Mouse (Mus musculus) cerebellum, adult 9-11 months (tissue): ENCODE measurements at regions not wholly inside any gene's neighbourhood (a gene's known extent, or its start where the extent isn't known, plus 50 kb on each side); places are given as distances from the start of the nearest gene placed in this dataset.

Experiments used
- DNase-seq: peaks from one replicate; pipeline ENCODE4 v3.0.0; 2022

- DNase-seq, result no peak
These were observed 99.2 kb upstream of the Lgalsl start for GRCm38 (mm10) chr11:20930045-20930444.

GRCm38 (mm10) chr11:20930573-20930972, 99.7 kb upstream of the Lgalsl start:
- DNase-seq, result no peak

GRCm38 (mm10) chr11:20934191-20935062, 103.6 kb upstream of the Lgalsl start:
- no peak for DNase-seq

- no peak for DNase-seq
These were observed 104.2 kb upstream of the Lgalsl start for GRCm38 (mm10) chr11:20935063-20935370.

- DNase-seq, result no peak
These were observed 105.1 kb upstream of the Lgalsl start for GRCm38 (mm10) chr11:20935910-20936309.

GRCm38 (mm10) chr11:20936996-20937395, 106.1 kb upstream of the Lgalsl start:
- DNase-seq, result no peak

- DNase-seq, result no peak
These were observed 107.1 kb upstream of the Lgalsl start for GRCm38 (mm10) chr11:20937942-20938341.

- no peak for DNase-seq
These were observed 108.8 kb upstream of the Lgalsl start for GRCm38 (mm10) chr11:20939644-20940043.

GRCm38 (mm10) chr11:20941546-20941945, 110.7 kb upstream of the Lgalsl start:
- peak; percentile 9 for DNase-seq

GRCm38 (mm10) chr11:20955561-20955960, 124.7 kb upstream of the Lgalsl start:
- DNase-seq, result no peak

- no peak for DNase-seq
These were observed 126.9 kb upstream of the Lgalsl start for GRCm38 (mm10) chr11:20957766-20958165.

GRCm38 (mm10) chr11:20958233-20958632, 127.4 kb upstream of the Lgalsl start:
- no peak for DNase-seq

GRCm38 (mm10) chr11:20960066-20960465, 129.2 kb upstream of the Lgalsl start:
- no peak for DNase-seq

- no peak for DNase-seq
These were observed 129.9 kb upstream of the Lgalsl start for GRCm38 (mm10) chr11:20960750-20961149.

GRCm38 (mm10) chr11:20961626-20962025, 129.5 kb upstream of the Peli1 start:
- DNase-seq, result no peak

GRCm38 (mm10) chr11:20965575-20966239, 125.4 kb upstream of the Peli1 start:
- no peak for DNase-seq

GRCm38 (mm10) chr11:20967321-20967984, 123.6 kb upstream of the Peli1 start:
- no peak for DNase-seq

GRCm38 (mm10) chr11:20968341-20968740, 122.8 kb upstream of the Peli1 start:
- DNase-seq, result no peak

GRCm38 (mm10) chr11:20973141-20973540, 118.0 kb upstream of the Peli1 start:
- no peak for DNase-seq

GRCm38 (mm10) chr11:20981588-20981987, 109.5 kb upstream of the Peli1 start:
- no peak for DNase-seq

GRCm38 (mm10) chr11:20982010-20982409, 109.1 kb upstream of the Peli1 start:
- no peak for DNase-seq

- no peak for DNase-seq
These were observed 108.6 kb upstream of the Peli1 start for GRCm38 (mm10) chr11:20982500-20982899.

- DNase-seq, result no peak
These were observed 105.9 kb upstream of the Peli1 start for GRCm38 (mm10) chr11:20985069-20985759.
